Mouse (Mus musculus) heart, postnatal 0 days (tissue): ENCODE results near the gene Pitpnb. TPM values are rescaled to one million over a fixed set of nuclear protein-coding genes. Genes with fewer than 3 reads are reported as not detected.
A peak's percentile ranks its signal among the peaks of the same experiment; 100 is the strongest.

Experiments
- ATAC-seq: fragments of 200-750 bp; cut with Nextera tagmentation; 2 replicates; pipeline ENCODE4 v1.8.0; 2017; ENCODE audit warnings: low read depth, moderate number of reproducible peaks, moderate library complexity; ENCODE audit not compliant: insufficient read depth
- DNase-seq: peaks from one replicate; pipeline ENCODE4 v3.0.0-alpha.2; 2016; ENCODE audit warnings: low spot score
- H3K27ac ChIP-seq: fragments of 300-500 bp; sonication (generic); 2 replicates; pipeline ENCODE4 v1.5.1; 2014; ENCODE audit warnings: low read depth, mild to moderate bottlenecking
- H3K27me3 ChIP-seq: fragments of 300-500 bp; sonication (generic); 2 replicates; pipeline ENCODE4 v1.6.1; 2014; ENCODE audit warnings: low read length, mixed read lengths; ENCODE audit not compliant: control insufficient read depth, insufficient read depth
- H3K36me3 ChIP-seq: fragments of 300-500 bp; sonication (generic); replicated peaks from 2 replicates; pipeline ENCODE4 v1.6.1; 2014; ENCODE audit warnings: low read length, mixed read lengths; ENCODE audit not compliant: control insufficient read depth, insufficient read depth
- H3K4me1 ChIP-seq: fragments of 300-500 bp; sonication (generic); 2 replicates; pipeline ENCODE4 v1.6.1; 2014; ENCODE audit warnings: antibody characterized with exemption; ENCODE audit not compliant: control insufficient read depth, insufficient read depth
- H3K4me2 ChIP-seq: fragments of 300-500 bp; sonication (generic); 2 replicates; pipeline ENCODE4 v1.6.1; 2014; ENCODE audit warnings: low read depth, mild to moderate bottlenecking, low read length, moderate library complexity
- H3K4me3 ChIP-seq: fragments of 300-500 bp; sonication (generic); 2 replicates; pipeline ENCODE4 v1.5.1; 2014; ENCODE audit warnings: low read depth, low read length
- H3K9ac ChIP-seq: fragments of 300-500 bp; sonication (generic); replicated peaks from 2 replicates; pipeline ENCODE4 v1.6.1; 2014; ENCODE audit warnings: low read depth, low read length, mixed read lengths
- H3K9me3 ChIP-seq: fragments of 300-500 bp; sonication (generic); replicated peaks from 2 replicates; pipeline ENCODE4 v1.6.1; 2016; ENCODE audit warnings: low read length; ENCODE audit not compliant: control insufficient read depth
- CTCF ChIP-seq: IDR thresholded peaks from 2 replicates; pipeline ENCODE4 v1.5.1; 2016; ENCODE audit warnings: antibody characterized with exemption, control low read depth, low read depth
- EP300 ChIP-seq: IDR thresholded peaks from 2 replicates; pipeline ENCODE4 v1.6.1; 2016; ENCODE audit warnings: antibody characterized with exemption, low read depth
- WGBS: fragments of 180-500 bp; shearing (Covaris S2); extraction: QIAGEN DNeasy Blood & Tissue Kit; methylation state at CpG from one replicate; pipeline ENCODE4 v1.1.7; 2014; 5-methylcytosine and 5-hydroxymethylcytosine counted together
- polyA plus RNA-seq: library from polyadenylated mRNA; unstranded; fragments of >200 nt; fragmentation: Nextera tagmentation; extraction: Ambion mirVana; gene quantifications from 2 replicates; pipeline ENCODE4 v1.2.1, GENCODE M21; 2015
- total RNA-seq: library from RNA; depleted of rRNA; stranded (reverse); fragments of >200 nt; gene quantifications from 2 replicates; pipeline ENCODE4 v1.2.3, GENCODE M21; 2014; ENCODE audit warnings: low replicate concordance

Pitpnb gene
- total and polyA plus RNA-seq, 2 experiments from 2014 or later = 2.3 to 56.1 TPM

DNA sequence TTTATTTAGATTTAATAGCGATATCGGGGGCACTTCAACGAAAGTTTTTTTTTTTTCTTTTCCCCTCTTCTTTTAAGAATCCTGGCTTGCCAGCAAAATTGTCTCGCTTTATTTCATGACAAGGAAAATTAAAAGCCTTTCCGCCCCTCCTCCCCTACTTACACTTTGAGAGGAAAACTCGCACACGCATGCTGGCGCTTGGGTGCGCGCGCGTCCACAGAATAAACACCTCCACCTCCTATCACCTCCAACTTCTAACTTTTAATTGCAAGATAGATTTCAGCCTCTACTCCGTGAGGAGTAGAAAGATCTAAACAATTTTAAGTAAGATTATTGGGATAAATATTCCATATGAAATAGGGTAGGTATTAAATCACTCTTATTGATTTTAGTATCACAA, 85.5 kb downstream of the Pitpnb start:
- H3K9me3 ChIP-seq = no peaks in the 10 kb centered on the region
- H3K4me2 ChIP-seq = peak overlapping the region; percentile 97
- no peak for ATAC-seq
- H3K27me3 ChIP-seq = peaks cover 68% of the 10 kb centered on the region
- no peak for DNase-seq
- no peak overlapping the region for H3K27ac ChIP-seq
- H3K9ac ChIP-seq = peak overlapping the region; percentile 61; the same call in 1 of the 2 replicates
- H3K4me3 ChIP-seq = peak overlapping the region; percentile 70
- H3K4me1 ChIP-seq = peaks cover 31% of the 10 kb centered on the region
- H3K36me3 ChIP-seq = 0 out of 2 replicates have a peak, but pooled peaks cover 5% of the 10 kb centered on the region
- 5% methylated on average over 13 of the region's 13 CpGs for WGBS
- TF ChIP-seq EP300 (no peak), CTCF (peak; percentile 24; the same call in 1 of the 2 replicates)

DNA sequence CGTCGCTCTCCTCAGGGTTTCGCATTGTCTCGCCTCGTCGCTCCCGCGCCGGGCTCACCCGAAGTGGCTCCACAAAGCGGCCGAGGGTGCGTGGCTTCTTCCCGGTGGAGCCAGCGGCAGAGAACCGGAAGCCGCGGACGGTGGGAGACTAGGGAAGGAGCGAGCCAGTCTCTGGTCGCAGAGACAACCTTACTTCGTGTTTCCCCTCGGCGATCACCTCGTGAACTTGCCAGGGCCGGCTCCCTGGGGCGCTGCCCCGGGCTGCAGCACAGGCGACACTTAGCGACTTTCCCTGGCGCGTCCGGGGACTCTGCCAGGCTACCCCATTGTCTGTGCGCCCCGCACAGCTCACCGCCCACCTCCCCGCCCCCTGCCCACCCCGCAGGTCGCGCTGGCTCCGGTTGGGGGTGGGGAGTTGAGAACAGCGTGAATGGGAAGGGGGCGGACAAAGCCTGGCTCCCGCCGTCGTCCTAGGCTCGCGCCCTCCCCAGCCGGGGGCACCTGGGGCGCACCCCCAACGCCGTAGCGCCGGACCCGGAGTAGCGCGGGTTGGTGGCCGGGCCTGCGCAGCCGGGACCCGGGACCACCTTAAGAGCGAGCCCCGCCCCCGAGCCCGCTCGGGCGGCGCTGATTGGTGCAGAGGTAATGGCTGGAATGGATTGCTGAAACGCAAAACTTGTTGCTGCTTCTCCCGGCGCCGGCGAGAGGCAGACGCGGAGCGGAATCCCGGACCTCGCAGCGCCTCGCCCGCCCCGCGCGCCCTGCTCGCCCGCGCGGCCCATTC, 86.2 kb downstream of the Pitpnb start, which contains the start of gene Mn1:
Gene Mn1 (plus strand): TSS at position 772 of the 784 bp plus-strand sequence.
- 1% methylated on average over 82 of the region's 88 CpGs for WGBS
- H3K9me3 ChIP-seq = no peaks in the 10 kb centered on the region
- peak within 1 kb of the TSS; percentile 61 for H3K9ac ChIP-seq

DNA sequence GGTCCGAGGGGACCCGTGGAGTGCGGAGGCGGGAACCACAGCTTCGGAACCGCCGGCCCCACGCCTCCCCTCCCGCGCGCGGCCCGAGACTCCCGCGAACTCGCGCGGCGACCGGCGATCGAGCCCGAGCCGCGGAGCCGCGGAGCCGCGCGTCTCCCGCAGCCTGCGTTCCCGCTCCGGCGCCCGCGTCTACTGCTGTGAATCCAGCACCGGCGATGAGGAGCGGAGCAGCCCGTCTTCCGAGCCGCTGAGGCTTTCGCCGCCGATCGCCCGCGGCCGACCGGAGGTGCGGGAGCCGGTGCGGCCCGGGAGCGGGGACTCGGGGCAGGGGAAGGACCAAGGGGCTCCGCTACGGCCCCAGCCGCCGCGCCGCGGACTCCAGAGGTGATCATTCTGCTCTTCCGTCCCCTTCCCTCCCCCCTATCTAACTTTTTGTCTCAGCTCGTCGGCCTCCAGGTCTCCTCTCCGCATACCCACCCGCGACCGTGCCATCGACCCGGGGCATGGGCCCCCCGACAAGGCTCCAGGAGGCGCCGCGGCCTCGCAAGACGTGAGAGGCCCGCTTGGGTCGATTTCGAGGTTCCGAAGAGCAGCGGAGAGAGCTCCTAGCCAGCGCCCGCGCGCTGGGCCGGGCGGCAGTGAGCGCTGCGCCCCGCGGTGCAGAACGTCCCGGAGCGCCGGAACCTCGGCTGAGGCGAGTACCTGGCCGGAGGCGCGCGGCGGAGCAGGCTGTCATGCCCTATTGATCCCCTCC, 87.0 kb downstream of the Pitpnb start:
- Histone ChIP-seq H3K27ac (peak overlapping the region; percentile 60), H3K9ac (peak overlapping the region; percentile 61), H3K27me3 (peaks cover 71% of the 10 kb centered on the region), H3K4me1 (peaks cover 31% of the 10 kb centered on the region), H3K4me2 (peak overlapping the region; percentile 97), H3K9me3 (no peaks in the 10 kb centered on the region), H3K4me3 (peak overlapping the region; percentile 70), H3K36me3 (peaks cover 18% of the 10 kb centered on the region)
- DNase-seq = no peak
- peak; percentile 9 for ATAC-seq
- under 1% methylated on average over 87 of the region's 105 CpGs for WGBS
- TF ChIP-seq CTCF (no peak), EP300 (no peak)

More for the DNA sequence above, 86.2 kb downstream of the Pitpnb start, which contains the start of gene Mn1:
- Histone ChIP-seq H3K4me2 (peak within 1 kb of the TSS; percentile 97), H3K27me3 (peaks cover 70% of the 10 kb centered on the region), H3K36me3 (peaks cover 12% of the 10 kb centered on the region), H3K4me3 (peak within 1 kb of the TSS; percentile 70), H3K4me1 (peaks cover 31% of the 10 kb centered on the region), H3K27ac (peak within 1 kb of the TSS; percentile 60)
- DNase-seq = peak; percentile 91
- TF ChIP-seq EP300 = no peak
- TF ChIP-seq CTCF = no peak
- ATAC-seq = peak; percentile 87

DNA sequence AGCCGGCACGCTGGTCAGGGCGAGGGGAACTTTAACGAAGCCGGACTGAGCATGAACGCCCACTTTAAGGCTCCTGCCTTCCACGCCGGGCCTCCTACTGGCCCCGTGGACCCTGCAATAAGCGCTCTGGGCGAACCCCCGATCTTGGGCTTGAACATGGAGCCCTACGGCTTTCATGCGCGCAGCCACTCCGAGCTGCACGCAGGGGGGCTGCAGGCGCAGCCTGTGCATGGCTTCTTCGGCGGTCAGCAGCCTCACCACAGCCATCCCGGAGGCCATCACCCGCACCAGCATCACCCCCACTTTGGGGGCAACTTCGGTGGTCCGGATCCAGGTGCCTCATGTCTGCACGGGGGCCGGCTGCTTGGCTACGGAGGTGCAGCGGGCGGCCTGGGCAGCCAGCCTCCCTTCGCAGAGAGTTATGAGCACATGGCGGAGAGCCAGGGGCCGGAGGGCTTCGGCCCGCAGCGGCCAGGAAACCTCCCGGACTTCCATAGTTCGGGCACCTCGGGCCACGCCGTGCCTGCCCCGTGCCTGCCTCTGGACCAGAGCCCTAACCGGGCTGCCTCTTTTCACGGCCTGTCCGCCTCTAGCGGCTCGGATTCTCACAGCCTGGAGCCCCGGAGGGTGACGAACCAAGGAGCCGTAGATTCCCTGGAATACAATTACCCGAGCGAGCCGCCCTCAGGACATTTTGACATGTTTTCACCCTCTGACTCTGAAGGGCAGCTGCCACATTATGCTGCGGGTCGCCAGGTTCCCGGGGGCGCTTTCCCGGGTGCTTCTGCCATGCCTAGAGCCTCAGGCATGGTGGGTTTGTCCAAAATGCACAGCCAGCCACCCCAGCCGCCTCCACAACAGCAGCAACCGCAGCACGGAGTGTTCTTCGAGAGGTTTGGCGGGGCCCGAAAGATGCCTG, 87.9 kb downstream of the Pitpnb start:
- Histone ChIP-seq H3K4me1 (peaks cover 31% of the 10 kb centered on the region), H3K27ac (0 out of 2 replicates have a peak overlapping the region, but pooled peaks have one; percentile 3), H3K4me2 (peak overlapping the region; percentile 97), H3K4me3 (peak overlapping the region; percentile 70), H3K27me3 (peaks cover 66% of the 10 kb centered on the region), H3K9me3 (no peaks in the 10 kb centered on the region), H3K36me3 (peaks cover 18% of the 10 kb centered on the region), H3K9ac (peak overlapping the region; percentile 61)
- ATAC-seq (no peak), DNase-seq (no peak)
- TF ChIP-seq CTCF = no peak
- no peak for TF ChIP-seq EP300
- 5% methylated on average over 63 of the region's 63 CpGs for WGBS
